ENCODE assay signal across 8 mouse cellular contexts in genomic region chr13:106947583-106947982, GRCm38 (mm10). TPM values are rescaled to one million over a fixed set of nuclear protein-coding genes. Genes with fewer than 3 reads are reported as not detected.
DNase-seq lines count a peak whose midpoint lies in the region; ATAC-seq and TF ChIP-seq lines count a peak whose summit lies in the region.

No protein-coding gene starts in this region.

- H3K9ac ChIP-seq in heart, embryonic 13.5 days = peak overlapping the region; percentile 91
- peak overlapping the region; percentile 97 for H3K9ac ChIP-seq in ES-E14 (ENCODE audit: insufficient read depth, low read depth, low read length, poor library complexity, severe bottlenecking)

- peak overlapping the region; percentile 80 for H3K4me2 ChIP-seq in heart, embryonic 13.5 days

- ATAC-seq in heart, embryonic 13.5 days (ENCODE audit: extremely low read depth, insufficient number of reproducible peaks, low FRiP score, low TSS enrichment) = no peak

- intact Hi-C loops in heart, postnatal 10 days (cut with DNase I) = loop anchor here (5.0 to 10.0 kb wide), 2 partner anchors 75 to 157 kb away; partner anchors contain the start of gene Kif2a

- no peaks in the 10 kb centered on the region for H3K9me3 ChIP-seq in heart, embryonic 13.5 days
- no peaks in the 10 kb centered on the region for H3K9me3 ChIP-seq in ES-E14 (ENCODE audit: control insufficient read depth, insufficient read depth, low read depth, low read length)
- no peaks in the 10 kb centered on the region for H3K9me3 ChIP-seq in hindbrain, embryonic 10.5 days
- H3K9me3 ChIP-seq in midbrain, embryonic 10.5 days (replicated peaks) = no peaks in the 10 kb centered on the region

- no peaks in the 10 kb centered on the region for H3K27me3 ChIP-seq in heart, embryonic 13.5 days (replicated peaks)
- no peaks in the 10 kb centered on the region for H3K27me3 ChIP-seq in hindbrain, embryonic 10.5 days (ENCODE audit: insufficient read depth, poor library complexity, severe bottlenecking)
- H3K27me3 ChIP-seq in midbrain, embryonic 10.5 days (ENCODE audit: low read depth, poor library complexity, severe bottlenecking) = no peaks in the 10 kb centered on the region

- 4% methylated on average over 6 of the region's 6 CpGs for WGBS in heart, embryonic 13.5 days
- 8% methylated on average over 6 of the region's 6 CpGs for WGBS in hindbrain, embryonic 10.5 days
- 6% methylated on average over 6 of the region's 6 CpGs for WGBS in midbrain, embryonic 10.5 days

- no peak for DNase-seq in heart, postnatal 10 days
- no peak for DNase-seq in ES-E14 (ENCODE audit: low read depth, low spot score)
- DNase-seq in hindbrain, embryonic 10.5 days (ENCODE audit: low spot score) = no peak
- DNase-seq in midbrain, embryonic 10.5 days (ENCODE audit: low spot score) = no peak
- no peak for DNase-seq in urinary bladder, adult 18-20 months (ENCODE audit: low spot score in 2 of 2)
- DNase-seq in spleen, postnatal 36 days (ENCODE audit: low spot score in 2 of 2) = no peak
- no peak for DNase-seq in cerebellum, adult 11 months

- in situ Hi-C loops in ES-E14 (cut with MboI; ENCODE audit: low sequenced_read_pairs in 2 of 2, unreplicated experiment in 2 of 2) = no loop called here

- H3K36me3 ChIP-seq in heart, embryonic 13.5 days = peaks cover 37% of the 10 kb centered on the region
- peaks cover 14% of the 10 kb centered on the region for H3K36me3 ChIP-seq in ES-E14 (ENCODE audit: control insufficient read depth, insufficient read depth, low read length, poor library complexity, severe bottlenecking)
- peaks cover 37% of the 10 kb centered on the region for H3K36me3 ChIP-seq in hindbrain, embryonic 10.5 days
- H3K36me3 ChIP-seq in midbrain, embryonic 10.5 days = peaks cover 37% of the 10 kb centered on the region

- H3K4me1 ChIP-seq in heart, embryonic 13.5 days = peaks cover 17% of the 10 kb centered on the region
- H3K4me1 ChIP-seq in ES-E14 (ENCODE audit: control insufficient read depth in 2 of 2, insufficient read depth in 2 of 2, low read length in 2 of 2, poor library complexity in 1 of 2) = peaks cover 2% of the 10 kb centered on the region in 2 experiments; a peak in 1 of 4 replicates
- H3K4me1 ChIP-seq in hindbrain, embryonic 10.5 days (replicated peaks) = peaks cover 12% of the 10 kb centered on the region
- peaks cover 17% of the 10 kb centered on the region for H3K4me1 ChIP-seq in midbrain, embryonic 10.5 days

- peak overlapping the region; percentile 82 for H3K4me3 ChIP-seq in heart, embryonic 13.5 days
- H3K4me3 ChIP-seq in ES-E14 (ENCODE audit: insufficient read depth in 1 of 2, low read depth in 1 of 2, low read length in 2 of 2, poor library complexity in 1 of 2, severe bottlenecking in 1 of 2) = peak overlapping the region; percentile 78 to 97
- peak overlapping the region; percentile 77 for H3K4me3 ChIP-seq in hindbrain, embryonic 10.5 days
- peak overlapping the region; percentile 89 for H3K4me3 ChIP-seq in midbrain, embryonic 10.5 days

- peak overlapping the region; percentile 86; the same call in 1 of the 2 replicates for H3K27ac ChIP-seq in heart, embryonic 13.5 days (replicated peaks)
- H3K27ac ChIP-seq in ES-E14 (ENCODE audit: insufficient read depth, low read depth, low read length, poor library complexity, severe bottlenecking) = no peak overlapping the region
- peak overlapping the region; percentile 93 for H3K27ac ChIP-seq in hindbrain, embryonic 10.5 days
- H3K27ac ChIP-seq in midbrain, embryonic 10.5 days (replicated peaks) = peak overlapping the region; percentile 91

TF ChIP-seq in ES-E14, 5 proteins besides CTCF, POLR2A, EP300 and RAD21:
- TF ChIP-seq ZNF384 (IDR thresholded peaks at IDR 0.05; ENCODE audit: low read depth, low read length) (no peak), CHD2 (IDR thresholded peaks at IDR 0.05; ENCODE audit: low read depth, low read length) (no peak), HCFC1 (IDR thresholded peaks at IDR 0.05; ENCODE audit: borderline replicate concordance, insufficient read depth, low read length) (no peak), ZC3H11A (IDR thresholded peaks at IDR 0.05; ENCODE audit: borderline replicate concordance, low read depth, low read length) (no peak), MAFK (IDR thresholded peaks at IDR 0.05; ENCODE audit: insufficient read depth, low read depth, low read length) (no peak)

RNA-seq across cellular contexts. Expression of gene Dimt1, which starts 0.7 kb away (rescaled TPM):
- polyA plus RNA-seq in heart, embryonic 13.5 days (2015; fragmentation: Nextera tagmentation; extraction: Ambion mirVana) = 28.5 and 28.8 TPM in 2 replicates
- total RNA-seq in heart, postnatal 10 days (2021) = 1 to 10 TPM; 8.2 to 9.7 TPM
- 45.9 and 58.1 TPM in 2 replicates for total RNA-seq in ES-E14 (2012; rRNA removed)
- 37.1 and 49.2 TPM in 2 replicates for polyA plus RNA-seq in hindbrain, embryonic 10.5 days (2016; fragmentation: Nextera tagmentation; extraction: Ambion mirVana)
- 45.4 and 45.9 TPM in 2 replicates for polyA plus RNA-seq in midbrain, embryonic 10.5 days (2016; fragmentation: Nextera tagmentation; extraction: Ambion mirVana)

RNA-seq across cellular contexts. Expression of gene Ipo11, which starts 10.8 kb away (rescaled TPM):
- polyA plus RNA-seq in heart, embryonic 13.5 days (2015; fragmentation: Nextera tagmentation; extraction: Ambion mirVana) = 63.1 and 66.4 TPM in 2 replicates
- 10 to 100 TPM; 26.9 to 27.4 TPM for total RNA-seq in heart, postnatal 10 days (2021)
- 51.0 and 68.6 TPM in 2 replicates for total RNA-seq in ES-E14 (2012; rRNA removed)
- 73.7 and 90.3 TPM in 2 replicates for polyA plus RNA-seq in hindbrain, embryonic 10.5 days (2016; fragmentation: Nextera tagmentation; extraction: Ambion mirVana)
- polyA plus RNA-seq in midbrain, embryonic 10.5 days (2016; fragmentation: Nextera tagmentation; extraction: Ambion mirVana) = 92.7 and 102 TPM in 2 replicates
